17 mouse cellular contexts compared by ENCODE assay signal in genomic region chr16:31490967-31491366, GRCm38 (mm10).
DNase-seq lines count a peak whose midpoint lies in the region; ATAC-seq and TF ChIP-seq lines count a peak whose summit lies in the region.
"Had no signal": no experiment of that assay in that cellular context is flagged by ENCODE, and none has a peak within 500 bp of the region (broad histone marks: within the 10 kb centered on the region; RNA-seq: fewer than 3 reads in every experiment).

No protein-coding gene starts in this region.

- peak; percentile 44 to 62 for DNase-seq in cerebellum, postnatal 10 days
- DNase-seq in cerebellum, adult 11 months, result no peak
- DNase-seq in midbrain, postnatal 0 days (ENCODE audit: low spot score), result peak; percentile 51
- no peak for DNase-seq in midbrain, embryonic 14.5 days
- DNase-seq: adrenal gland, adult 2 months; adrenal gland, postnatal 25 days; forebrain, postnatal 0 days; gastrocnemius, postnatal 14 days; kidney, adult 8-10 months had no signal

- 75% methylated on average over 7 of the region's 7 CpGs for WGBS in hindbrain, embryonic 16.5 days
- WGBS in hindbrain, embryonic 12.5 days, result 96% methylated on average over 7 of the region's 7 CpGs
- WGBS in midbrain, postnatal 0 days, result 84% methylated on average over 7 of the region's 7 CpGs
- 87% methylated on average over 7 of the region's 7 CpGs for WGBS in midbrain, embryonic 14.5 days

- no peak overlapping the region for H3K4me3 ChIP-seq in hindbrain, embryonic 16.5 days (ENCODE audit: low read length)
- H3K4me3 ChIP-seq in hindbrain, embryonic 12.5 days, result no peak overlapping the region
- no peak overlapping the region for H3K4me3 ChIP-seq in midbrain, postnatal 0 days (ENCODE audit: low read depth, low read length)
- H3K4me3 ChIP-seq in midbrain, embryonic 14.5 days (replicated peaks; ENCODE audit: low read depth, low read length), result no peak overlapping the region
- H3K4me3 ChIP-seq: embryonic facial prominence, embryonic 12.5 days; forebrain, embryonic 13.5 days; heart, embryonic 12.5 days; hindbrain, embryonic 10.5 days had no signal

- H3K9ac ChIP-seq in hindbrain, embryonic 16.5 days (ENCODE audit: low read depth, low read length), result no peak overlapping the region
- H3K9ac ChIP-seq in hindbrain, embryonic 12.5 days, result no peak overlapping the region
- no peak overlapping the region for H3K9ac ChIP-seq in midbrain, postnatal 0 days (replicated peaks; ENCODE audit: low read length, poor library complexity, severe bottlenecking)
- no peak overlapping the region for H3K9ac ChIP-seq in midbrain, embryonic 14.5 days (replicated peaks; ENCODE audit: low read length)
- H3K9ac ChIP-seq: embryonic facial prominence, embryonic 12.5 days; forebrain, embryonic 13.5 days; forebrain, postnatal 0 days; heart, embryonic 12.5 days had no signal

- TF ChIP-seq CTCF in midbrain, postnatal 0 days (IDR thresholded peaks at IDR 0.05), result no peak

- ATAC-seq in hindbrain, embryonic 16.5 days, result peak; percentile 55
- no peak for ATAC-seq in hindbrain, embryonic 12.5 days (ENCODE audit: low FRiP score)
- ATAC-seq in midbrain, postnatal 0 days (ENCODE audit: low FRiP score), result no peak
- ATAC-seq in midbrain, embryonic 14.5 days (ENCODE audit: low FRiP score, low TSS enrichment), result no peak
- ATAC-seq: forebrain, embryonic 13.5 days; forebrain, postnatal 0 days; inflammation-experienced regulatory T-cells, adult 6 months; intestine, postnatal 0 days had no signal

- peaks cover 26% of the 10 kb centered on the region for H3K4me1 ChIP-seq in hindbrain, embryonic 16.5 days (ENCODE audit: control insufficient read depth, insufficient read depth, low read depth, low read length)
- H3K4me1 ChIP-seq in hindbrain, embryonic 12.5 days, result peaks cover 28% of the 10 kb centered on the region
- H3K4me1 ChIP-seq in midbrain, postnatal 0 days (ENCODE audit: insufficient read depth, low read length), result peaks cover 4% of the 10 kb centered on the region
- H3K4me1 ChIP-seq in midbrain, embryonic 14.5 days (ENCODE audit: control insufficient read depth, insufficient read depth, low read length), result peaks cover 27% of the 10 kb centered on the region

- H3K9me3 ChIP-seq in hindbrain, embryonic 16.5 days (ENCODE audit: control insufficient read depth, low read length), result no peaks in the 10 kb centered on the region
- no peaks in the 10 kb centered on the region for H3K9me3 ChIP-seq in hindbrain, embryonic 12.5 days (replicated peaks)
- H3K9me3 ChIP-seq in midbrain, postnatal 0 days (ENCODE audit: low read length), result no peaks in the 10 kb centered on the region
- H3K9me3 ChIP-seq in midbrain, embryonic 14.5 days (ENCODE audit: control insufficient read depth, low read length), result no peaks in the 10 kb centered on the region
- H3K9me3 ChIP-seq: embryonic facial prominence, embryonic 12.5 days; forebrain, embryonic 13.5 days; heart, embryonic 12.5 days; hindbrain, embryonic 10.5 days had no signal

- H3K4me2 ChIP-seq in hindbrain, embryonic 16.5 days (ENCODE audit: low read length), result no peak overlapping the region
- no peak overlapping the region for H3K4me2 ChIP-seq in hindbrain, embryonic 12.5 days (replicated peaks)
- H3K4me2 ChIP-seq in midbrain, postnatal 0 days (ENCODE audit: low read depth, low read length, poor library complexity, severe bottlenecking), result no peak overlapping the region
- H3K4me2 ChIP-seq in midbrain, embryonic 14.5 days (ENCODE audit: low read length), result no peak overlapping the region
- H3K4me2 ChIP-seq: embryonic facial prominence, embryonic 12.5 days; forebrain, embryonic 13.5 days; heart, embryonic 12.5 days had no signal

- H3K27me3 ChIP-seq in hindbrain, embryonic 16.5 days (replicated peaks; ENCODE audit: control insufficient read depth, insufficient read depth, low read length), result no peaks in the 10 kb centered on the region
- H3K27me3 ChIP-seq in hindbrain, embryonic 12.5 days, result no peaks in the 10 kb centered on the region
- no peaks in the 10 kb centered on the region for H3K27me3 ChIP-seq in midbrain, postnatal 0 days (ENCODE audit: insufficient read depth, low read length)
- H3K27me3 ChIP-seq in midbrain, embryonic 14.5 days (ENCODE audit: control insufficient read depth, insufficient read depth, low read length), result no peaks in the 10 kb centered on the region
- H3K27me3 ChIP-seq: embryonic facial prominence, embryonic 12.5 days; heart, embryonic 12.5 days had no signal

- no peak overlapping the region for H3K27ac ChIP-seq in hindbrain, embryonic 16.5 days (ENCODE audit: low read depth, low read length)
- H3K27ac ChIP-seq in hindbrain, embryonic 12.5 days, result no peak overlapping the region
- no peak overlapping the region for H3K27ac ChIP-seq in midbrain, postnatal 0 days (ENCODE audit: low read depth, low read length)
- no peak overlapping the region for H3K27ac ChIP-seq in midbrain, embryonic 14.5 days (replicated peaks; ENCODE audit: low read depth, low read length)
- H3K27ac ChIP-seq: embryonic facial prominence, embryonic 12.5 days; forebrain, embryonic 13.5 days had no signal

- no peaks in the 10 kb centered on the region for H3K36me3 ChIP-seq in hindbrain, embryonic 16.5 days (ENCODE audit: control insufficient read depth, insufficient read depth, low read length)
- no peaks in the 10 kb centered on the region for H3K36me3 ChIP-seq in hindbrain, embryonic 12.5 days
- H3K36me3 ChIP-seq in midbrain, postnatal 0 days (ENCODE audit: insufficient read depth, low read length), result no peaks in the 10 kb centered on the region
- no peaks in the 10 kb centered on the region for H3K36me3 ChIP-seq in midbrain, embryonic 14.5 days (ENCODE audit: control insufficient read depth, insufficient read depth, low read length)
- H3K36me3 ChIP-seq: embryonic facial prominence, embryonic 12.5 days; heart, embryonic 12.5 days; hindbrain, embryonic 10.5 days had no signal

Comparison
In these comparisons a context has a peak if more than half of its experiments do, and no peak if none do; other contexts are left out.
1. DNase-seq: peak in cerebellum, postnatal 10 days (2 of 2) and midbrain, postnatal 0 days (single experiment); none in cerebellum, adult 11 months (single experiment) and midbrain, embryonic 14.5 days (single experiment).